Mouse (Mus musculus) gastrocnemius, adult 2 months (tissue): Measurements from ENCODE around the gene Cyp3a41b. TPM values are rescaled to one million over a fixed set of nuclear protein-coding genes. Genes with fewer than 3 reads are reported as not detected.
"Not testable (repeated sequence)": the region's sequence is repeated elsewhere in the genome, so short reads cannot be mapped to it uniquely, and the experiment has no call there.

Experiments used
- DNase-seq: peaks from one replicate; pipeline ENCODE4 v3.0.0; 2022
- H3K27ac ChIP-seq: fragments of 200-600 bp; 2 replicates; pipeline ENCODE4 v1.8.1; 2022; ENCODE audit warnings: mild to moderate bottlenecking
- H3K4me3 ChIP-seq: fragments of 200-600 bp; 2 replicates; pipeline ENCODE4 v1.8.1; 2022; ENCODE audit warnings: mild to moderate bottlenecking, moderate library complexity
- intact Hi-C: fragments of 180-260 bp; cut with DNase I; formaldehyde crosslinking; loops from one replicate; pipeline ENCODE4 v1.15.1; 2025
- long read RNA-seq, 2 experiments: library from polyadenylated mRNA; stranded (forward); transcript quantifications; one replicate each; pipeline ENCODE4 v2.0.0; 2021
- total RNA-seq, 2 experiments: library from RNA; stranded (reverse); gene quantifications; 2 replicates each; pipeline ENCODE4 v1.2.3; 2021

Cyp3a41b gene
- not detected for total RNA-seq
- long read RNA-seq, experiment 1, result 0 reads
- long read RNA-seq, experiment 2, result 0 reads

- intact Hi-C loops, DNase-seq: not testable (repeated sequence)
These were observed at the start of gene Cyp3a41b for GRCm38 (mm10) chr5:145584630-145585029. TSS of gene Cyp3a41b (minus strand) at chr5:145584730.

GRCm38 (mm10) chr5:145632286-145632685 lies 47.8 kb upstream of the Cyp3a41b start:
- H3K4me3 ChIP-seq, H3K27ac ChIP-seq, intact Hi-C loops, DNase-seq: not testable (repeated sequence)

More at GRCm38 (mm10) chr5:145584630-145585029, at the start of gene Cyp3a41b:
- not testable (repeated sequence) for H3K4me3 ChIP-seq, H3K27ac ChIP-seq

GRCm38 (mm10) chr5:145604891-145605290 lies 20.4 kb upstream of the Cyp3a41b start:
- DNase-seq, H3K4me3 ChIP-seq, H3K27ac ChIP-seq, intact Hi-C loops: not testable (repeated sequence)

GRCm38 (mm10) chr5:145597851-145598250 lies 13.3 kb upstream of the Cyp3a41b start:
- H3K27ac ChIP-seq, H3K4me3 ChIP-seq, DNase-seq, intact Hi-C loops: not testable (repeated sequence)

- DNase-seq, H3K27ac ChIP-seq, H3K4me3 ChIP-seq, intact Hi-C loops: not testable (repeated sequence)
These were observed 7.2 kb downstream of the Cyp3a41b start for GRCm38 (mm10) chr5:145577321-145577720.

- intact Hi-C loops, H3K27ac ChIP-seq, H3K4me3 ChIP-seq, DNase-seq: not testable (repeated sequence)
These were observed 8.9 kb downstream of the Cyp3a41b start for GRCm38 (mm10) chr5:145575660-145576059.

GRCm38 (mm10) chr5:145571922-145572321 lies 12.6 kb downstream of the Cyp3a41b start:
- H3K4me3 ChIP-seq, H3K27ac ChIP-seq, intact Hi-C loops, DNase-seq: not testable (repeated sequence)

Other genes starting within 250 kb of the Cyp3a41b start
- gene Cyp3a57, start 239.5 kb downstream of the Cyp3a41b start, total RNA-seq, result not detected
- gene Cyp3a16, start 115.0 kb downstream of the Cyp3a41b start, total RNA-seq, result not detected
- not detected for gene Cyp3a41a, start 135.4 kb upstream of the Cyp3a41b start, total RNA-seq
- gene Cyp3a44, start 221.1 kb upstream of the Cyp3a41b start, total RNA-seq, result not detected